Comparison of ENCODE assay signal across 22 mouse cellular contexts in the genomic region with DNA sequence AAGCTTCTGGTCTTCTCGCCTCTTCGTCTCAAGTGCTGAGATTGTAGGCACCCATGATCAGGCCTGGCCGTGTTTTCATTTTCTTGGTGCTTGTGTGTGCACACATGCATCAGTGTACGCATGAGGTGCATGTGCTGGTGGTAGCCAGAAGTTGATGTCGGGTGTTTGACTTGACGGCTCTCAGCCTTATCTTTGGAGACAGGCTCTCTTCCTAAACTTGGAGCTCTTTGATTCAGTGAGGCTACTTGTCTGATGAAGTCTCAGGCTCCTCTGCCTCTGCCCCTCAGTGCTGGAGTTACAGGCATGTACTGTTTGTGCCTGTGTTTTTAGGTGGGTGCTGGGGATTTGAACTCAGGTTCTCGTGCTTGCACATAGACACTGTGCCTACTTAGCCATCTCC. TPM values are rescaled to one million over a fixed set of nuclear protein-coding genes. Genes with fewer than 3 reads are reported as not detected.
DNase-seq lines count a peak whose midpoint lies in the region; ATAC-seq and TF ChIP-seq lines count a peak whose summit lies in the region.
"Had no signal": no experiment of that assay in that cellular context is flagged by ENCODE, and none has a peak within 500 bp of the region (broad histone marks: within the 10 kb centered on the region; RNA-seq: fewer than 3 reads in every experiment).

No protein-coding gene starts in this region.

- TF ChIP-seq EP300 in MEL (IDR thresholded peaks at IDR 0.05; ENCODE audit: low read depth in 1 of 2, low read length in 2 of 2), result no peak

- no peak for TF ChIP-seq POLR2A in MEL (IDR thresholded peaks at IDR 0.05; ENCODE audit: control insufficient read depth in 1 of 2, insufficient read depth in 1 of 2, low read depth in 1 of 2, low read length in 2 of 2, poor library complexity in 1 of 2)

- peak; percentile 59 for DNase-seq in MEL (ENCODE audit: low read depth, low spot score)
- no peak for DNase-seq in adrenal gland, postnatal 10 days
- no peak for DNase-seq in heart, embryonic 10.5 days (ENCODE audit: low spot score)
- DNase-seq in layer of hippocampus, adult 9-11 months, result no peak
- DNase-seq: adrenal gland, adult 2 months; adrenal gland, postnatal 36 days; cerebellum, adult 11 months; cerebellum, adult 8-10 months; cerebellum, postnatal 25 days; forebrain, postnatal 0 days; gastrocnemius, postnatal 14 days; heart, adult 2 months had no signal

- H3K4me3 ChIP-seq in MEL (ENCODE audit: control insufficient read depth in 1 of 2, insufficient read depth in 1 of 2, low read depth in 2 of 2, low read length in 2 of 2), result no peak overlapping the region
- no peak overlapping the region for H3K4me3 ChIP-seq in liver, embryonic 12.5 days
- no peak overlapping the region for H3K4me3 ChIP-seq in liver, embryonic 16.5 days (ENCODE audit: low read depth, low read length)
- no peak overlapping the region for H3K4me3 ChIP-seq in heart, embryonic 10.5 days
- H3K4me3 ChIP-seq: embryonic facial prominence, embryonic 15.5 days; forebrain, embryonic 12.5 days; heart, adult 2 months; heart, embryonic 12.5 days; hindbrain, embryonic 15.5 days had no signal

- H3K27me3 ChIP-seq in MEL (ENCODE audit: control insufficient read depth in 1 of 2, insufficient read depth in 2 of 2, low read length in 2 of 2), result no peaks in the 10 kb centered on the region
- no peaks in the 10 kb centered on the region for H3K27me3 ChIP-seq in liver, embryonic 12.5 days (replicated peaks)
- no peaks in the 10 kb centered on the region for H3K27me3 ChIP-seq in liver, embryonic 16.5 days (ENCODE audit: control insufficient read depth, insufficient read depth, low read depth, low read length)
- peaks cover 29% of the 10 kb centered on the region; the same call in 1 of the 2 replicates for H3K27me3 ChIP-seq in heart, embryonic 10.5 days (ENCODE audit: insufficient read depth, poor library complexity, severe bottlenecking)
- H3K27me3 ChIP-seq: CH12.LX; embryonic facial prominence, embryonic 15.5 days; forebrain, embryonic 12.5 days; heart, embryonic 12.5 days; hindbrain, embryonic 15.5 days had no signal

- 40% methylated on average over 7 of the region's 7 CpGs for WGBS in liver, embryonic 12.5 days (ENCODE audit: insufficient replicate concordance)
- 35% methylated on average over 7 of the region's 7 CpGs for WGBS in liver, embryonic 16.5 days (ENCODE audit: insufficient replicate concordance)
- 73% methylated on average over 7 of the region's 7 CpGs for WGBS in heart, embryonic 10.5 days

- H3K9ac ChIP-seq in MEL (ENCODE audit: control insufficient read depth, low read depth, low read length, poor library complexity, severe bottlenecking), result no peak overlapping the region
- peak overlapping the region; percentile 45 for H3K9ac ChIP-seq in liver, embryonic 12.5 days
- 0 out of 2 replicates have a peak overlapping the region, but pooled peaks have one; percentile 21 for H3K9ac ChIP-seq in liver, embryonic 16.5 days (ENCODE audit: low read depth, low read length)
- H3K9ac ChIP-seq: embryonic facial prominence, embryonic 15.5 days; forebrain, embryonic 12.5 days; forebrain, postnatal 0 days; heart, embryonic 12.5 days; hindbrain, embryonic 15.5 days had no signal

- ATAC-seq in erythroblast, adult 5-6 weeks (replicated peaks; ENCODE audit: low FRiP score, poor library complexity, severe bottlenecking), result peak; percentile 66
- ATAC-seq in liver, embryonic 12.5 days, result peak; percentile 69
- ATAC-seq in liver, embryonic 16.5 days (ENCODE audit: low read depth), result peak; percentile 57
- no peak for ATAC-seq in CD4-positive, CD25-positive, alpha-beta regulatory T cell, adult 4 months
- ATAC-seq: inflammation-experienced regulatory T-cells, adult 6 months had no signal

- TF ChIP-seq RAD21 in MEL (IDR thresholded peaks at IDR 0.05; ENCODE audit: low read depth, low read length), result no peak

- no peaks in the 10 kb centered on the region for H3K9me3 ChIP-seq in MEL (replicated peaks; ENCODE audit: insufficient read depth, low read length)
- H3K9me3 ChIP-seq in liver, embryonic 12.5 days (replicated peaks), result no peaks in the 10 kb centered on the region
- no peaks in the 10 kb centered on the region for H3K9me3 ChIP-seq in liver, embryonic 16.5 days (replicated peaks; ENCODE audit: control insufficient read depth, low read length)
- no peaks in the 10 kb centered on the region for H3K9me3 ChIP-seq in heart, embryonic 10.5 days
- H3K9me3 ChIP-seq: embryonic facial prominence, embryonic 15.5 days; forebrain, embryonic 12.5 days; heart, embryonic 12.5 days; hindbrain, embryonic 15.5 days had no signal

- no peak for TF ChIP-seq CTCF in MEL (IDR thresholded peaks at IDR 0.05 in 2 of 3, conservative IDR thresholded peaks at IDR 0.05 in 1 of 3; ENCODE audit: control insufficient read depth in 1 of 3, insufficient read depth in 1 of 3, low read depth in 2 of 3, low read length in 3 of 3, poor library complexity in 1 of 3, severe bottlenecking in 1 of 3)

- peak overlapping the region; percentile 47 for H3K4me2 ChIP-seq in liver, embryonic 12.5 days
- H3K4me2 ChIP-seq in liver, embryonic 16.5 days (ENCODE audit: low read depth, low read length), result peak overlapping the region; percentile 36
- H3K4me2 ChIP-seq: embryonic facial prominence, embryonic 15.5 days; forebrain, embryonic 12.5 days; heart, embryonic 12.5 days; hindbrain, embryonic 15.5 days had no signal

- no peaks in the 10 kb centered on the region; the same call in 1 of the 2 replicates for H3K79me2 ChIP-seq in MEL (ENCODE audit: control insufficient read depth, insufficient read depth, low read length, poor library complexity)

- H3K27ac ChIP-seq in MEL (ENCODE audit: control insufficient read depth, low read depth, low read length), result no peak overlapping the region
- H3K27ac ChIP-seq in liver, embryonic 12.5 days, result peak overlapping the region; percentile 68
- H3K27ac ChIP-seq in liver, embryonic 16.5 days (ENCODE audit: low read length), result peak overlapping the region; percentile 66
- H3K27ac ChIP-seq in heart, embryonic 10.5 days, result no peak overlapping the region
- H3K27ac ChIP-seq: embryonic facial prominence, embryonic 15.5 days; heart, adult 2 months; hindbrain, embryonic 15.5 days had no signal

- peaks cover 0 to 25% of the 10 kb centered on the region in 2 experiments; a peak in 2 of 4 replicates for H3K36me3 ChIP-seq in MEL (ENCODE audit: control insufficient read depth in 1 of 2, insufficient read depth in 2 of 2, low read length in 2 of 2)
- H3K36me3 ChIP-seq in liver, embryonic 12.5 days, result peaks cover 13% of the 10 kb centered on the region; the same call in 1 of the 2 replicates
- no peaks in the 10 kb centered on the region for H3K36me3 ChIP-seq in liver, embryonic 16.5 days (ENCODE audit: control insufficient read depth, insufficient read depth)
- H3K36me3 ChIP-seq in heart, embryonic 10.5 days, result no peaks in the 10 kb centered on the region
- H3K36me3 ChIP-seq: embryonic facial prominence, embryonic 15.5 days; forebrain, embryonic 12.5 days; heart, embryonic 12.5 days; hindbrain, embryonic 15.5 days had no signal

- H3K4me1 ChIP-seq in MEL (ENCODE audit: control insufficient read depth in 1 of 2, insufficient read depth in 2 of 2, low read length in 2 of 2), result peaks cover 12 to 28% of the 10 kb centered on the region in 2 experiments
- H3K4me1 ChIP-seq in liver, embryonic 12.5 days, result peaks cover 95% of the 10 kb centered on the region
- peaks cover 64% of the 10 kb centered on the region for H3K4me1 ChIP-seq in liver, embryonic 16.5 days (ENCODE audit: control insufficient read depth, low read depth, low read length)
- H3K4me1 ChIP-seq in heart, embryonic 10.5 days, result peaks cover 40% of the 10 kb centered on the region

TF ChIP-seq in MEL, 35 proteins besides CTCF, POLR2A, EP300 and RAD21:
- TF ChIP-seq TCF12 (IDR thresholded peaks at IDR 0.05; ENCODE audit: low read depth, low read length), result 0 out of 2 replicates have a peak, but pooled peaks have one; percentile 9
- no peak for TF ChIP-seq USF2 (IDR thresholded peaks at IDR 0.05; ENCODE audit: borderline replicate concordance in 1 of 2, insufficient read depth in 1 of 2, low read depth in 1 of 2, low read length in 2 of 2)
- TF ChIP-seq GABPA (IDR thresholded peaks at IDR 0.05; ENCODE audit: low read depth, low read length), result no peak
- no peak for TF ChIP-seq POLR2AphosphoS2 (IDR thresholded peaks at IDR 0.05; ENCODE audit: low read length)
- TF ChIP-seq BHLHE40 (IDR thresholded peaks at IDR 0.05; ENCODE audit: borderline replicate concordance, low read depth, low read length), result no peak
- TF ChIP-seq MYB (IDR thresholded peaks at IDR 0.05; ENCODE audit: low read depth, low read length), result no peak
- peak; percentile 54 for TF ChIP-seq GATA1 (IDR thresholded peaks at IDR 0.05; ENCODE audit: low read depth, low read length)
- peak; percentile 65 for TF ChIP-seq TAL1 (IDR thresholded peaks at IDR 0.05; ENCODE audit: low read length)
- TF ChIP-seq MEF2A (IDR thresholded peaks at IDR 0.05; ENCODE audit: extremely low read depth, insufficient replicate concordance, low read depth, low read length, poor library complexity, severe bottlenecking), result no peak
- TF ChIP-seq MXI1 (IDR thresholded peaks at IDR 0.05; ENCODE audit: low read depth, low read length), result no peak
- no peak for TF ChIP-seq TBP (IDR thresholded peaks at IDR 0.05; ENCODE audit: low read depth, low read length)

RNA-seq across cellular contexts. Expression of a gene that starts 9.0 kb away (rescaled TPM):
- total RNA-seq in MEL (2012; rRNA removed), result 3.1 and 4.5 TPM in 2 replicates
- 10 to 100 TPM in 1 of 2 experiments, not detected in 1; 10.6 TPM for polyA plus RNA-seq in MEL (2012; ENCODE audit: insufficient read depth in 1 of 2, insufficient read length in 2 of 2, low read depth in 1 of 2, low replicate concordance in 2 of 2, missing spikeins in 1 of 2)
- 1.7 and 7.3 TPM in 2 replicates for total RNA-seq in erythroblast, adult 5-6 weeks (2015; ENCODE audit: low replicate concordance)
- total RNA-seq in erythroblast, adult 5-6 weeks (2017; ENCODE audit: low replicate concordance), result 7.0 and 9.5 TPM in 2 replicates
- 1.9 TPM in 2 replicates for polyA plus RNA-seq in liver, embryonic 12.5 days (2016; fragmentation: Nextera tagmentation; extraction: Ambion mirVana)
- polyA plus RNA-seq in liver, embryonic 16.5 days (2015; fragmentation: Nextera tagmentation; extraction: Ambion mirVana), result 0.93 and 1.0 TPM in 2 replicates
- 10 to 100 TPM; 23.2 to 23.3 TPM for total RNA-seq in adrenal gland, postnatal 10 days (2021)
- 1.2 and 1.5 TPM in 2 replicates for polyA plus RNA-seq in heart, embryonic 10.5 days (2016; fragmentation: Nextera tagmentation; extraction: Ambion mirVana)
- polyA plus RNA-seq in CD4-positive, CD25-positive, alpha-beta regulatory T cell, adult 4 months (2017; shearing (Covaris generic)), result under 1 TPM; 0.24 to 0.72 TPM

Comparison
In these comparisons a context has a peak if more than half of its experiments do, and no peak if none do; other contexts are left out.
1. H3K27ac ChIP-seq: peak in liver, embryonic 12.5 days (single experiment) and liver, embryonic 16.5 days (single experiment); none in MEL (single experiment) and heart, embryonic 10.5 days (single experiment).